Mouse (Mus musculus): ENCODE measurements around the gene Med18. TPM values are rescaled to one million over a fixed set of nuclear protein-coding genes. Genes with fewer than 3 reads are reported as not detected.

Med18 gene
- total and polyA plus RNA-seq, 2 experiments from 2014 or later = 11.6 to 13.8 TPM

DNA sequence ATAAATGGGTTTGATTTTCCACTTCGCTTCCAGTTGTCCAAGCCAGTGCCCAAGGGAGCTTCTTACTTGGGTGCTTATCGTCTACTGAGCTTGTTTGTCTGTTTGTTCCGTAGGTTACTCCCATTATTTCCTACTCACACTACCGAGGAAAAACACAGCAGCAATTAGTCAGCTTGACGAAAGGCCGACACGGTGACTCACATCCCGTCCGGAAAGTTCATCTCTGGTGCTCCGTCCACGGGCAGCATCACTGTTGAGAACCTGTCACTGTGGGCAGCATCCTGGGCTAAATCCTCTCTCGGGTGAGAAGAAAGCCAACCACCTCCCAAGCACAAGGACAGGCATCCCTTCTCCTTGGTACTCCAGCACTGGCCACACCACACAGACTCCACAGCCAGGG, 17.6 kb downstream of the Med18 start:
- ATAC-seq (no peak), DNase-seq (ENCODE audit: low spot score) (no peak)
- Histone ChIP-seq H3K36me3 (ENCODE audit: insufficient read depth, low read length) (no peaks in the 10 kb centered on the region), H3K9me3 (ENCODE audit: low read length) (no peaks in the 10 kb centered on the region), H3K4me1 (ENCODE audit: insufficient read depth, low read length) (no peaks in the 10 kb centered on the region), H3K9ac (replicated peaks; ENCODE audit: low read length) (no peak overlapping the region), H3K27ac (no peak overlapping the region), H3K27me3 (ENCODE audit: insufficient read depth, low read length) (no peaks in the 10 kb centered on the region), H3K4me3 (ENCODE audit: low read length) (no peak overlapping the region), H3K4me2 (ENCODE audit: low read depth, low read length) (no peak overlapping the region)
- TF ChIP-seq CTCF (IDR thresholded peaks at IDR 0.05; ENCODE audit: low read depth) = no peak
- 86% methylated on average over 12 of the region's 12 CpGs for WGBS

DNA sequence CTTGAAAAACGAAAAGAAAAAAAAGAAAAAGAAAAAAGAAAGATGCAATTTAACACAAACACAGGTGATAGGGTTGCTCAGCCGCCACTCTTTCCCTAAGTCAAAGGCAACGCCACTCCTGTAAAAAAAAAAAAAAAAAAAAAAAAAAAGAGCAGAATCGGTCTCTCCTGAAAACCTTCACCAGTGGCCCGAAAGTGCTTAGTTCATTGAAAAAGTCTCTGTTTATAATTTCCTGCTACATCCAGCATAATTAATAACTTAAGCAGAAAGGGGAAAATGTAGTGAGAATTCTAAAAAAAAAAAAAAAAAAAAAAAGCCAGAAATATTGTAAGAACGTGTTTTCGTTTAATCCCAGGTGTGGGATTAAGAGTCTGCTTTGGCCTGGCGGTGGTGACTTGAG, 19.2 kb downstream of the Med18 start:
- Histone ChIP-seq H3K4me2 (ENCODE audit: low read depth, low read length) (no peak overlapping the region), H3K4me1 (ENCODE audit: insufficient read depth, low read length) (no peaks in the 10 kb centered on the region), H3K9ac (replicated peaks; ENCODE audit: low read length) (no peak overlapping the region), H3K4me3 (ENCODE audit: low read length) (no peak overlapping the region), H3K9me3 (ENCODE audit: low read length) (no peaks in the 10 kb centered on the region), H3K27ac (no peak overlapping the region), H3K36me3 (ENCODE audit: insufficient read depth, low read length) (no peaks in the 10 kb centered on the region), H3K27me3 (ENCODE audit: insufficient read depth, low read length) (no peaks in the 10 kb centered on the region)
- TF ChIP-seq CTCF (IDR thresholded peaks at IDR 0.05; ENCODE audit: low read depth) = no peak
- no peak for DNase-seq (ENCODE audit: low spot score)
- 85% methylated on average over 8 of the region's 8 CpGs for WGBS
- ATAC-seq = no peak

DNA sequence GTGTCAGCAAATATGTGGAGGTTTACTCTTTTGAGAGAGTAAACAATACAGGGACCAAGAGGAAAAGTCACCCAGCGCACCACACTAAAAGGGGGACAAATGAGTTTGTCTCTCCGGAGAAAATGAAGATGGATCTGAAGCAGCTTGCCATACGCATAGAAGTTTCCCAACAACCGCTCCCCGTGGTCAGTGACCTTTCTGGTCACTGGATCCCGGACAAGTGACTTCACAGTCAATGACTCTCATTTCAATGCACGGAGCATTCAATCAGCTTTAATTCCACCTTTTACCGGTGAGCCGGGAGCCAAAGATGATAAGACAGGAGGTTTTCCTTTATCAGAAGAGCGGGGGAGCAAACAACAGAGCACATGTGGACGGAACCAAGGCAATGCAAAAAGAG, 25.9 kb downstream of the Med18 start:
- Histone ChIP-seq H3K27me3 (ENCODE audit: insufficient read depth, low read length) (no peaks in the 10 kb centered on the region), H3K4me2 (ENCODE audit: low read depth, low read length) (no peak overlapping the region), H3K36me3 (ENCODE audit: insufficient read depth, low read length) (no peaks in the 10 kb centered on the region), H3K4me1 (ENCODE audit: insufficient read depth, low read length) (no peaks in the 10 kb centered on the region), H3K9me3 (ENCODE audit: low read length) (no peaks in the 10 kb centered on the region), H3K9ac (replicated peaks; ENCODE audit: low read length) (no peak overlapping the region), H3K4me3 (ENCODE audit: low read length) (no peak overlapping the region), H3K27ac (no peak overlapping the region)
- no peak for TF ChIP-seq CTCF (IDR thresholded peaks at IDR 0.05; ENCODE audit: low read depth)
- 10% methylated on average over 11 of the region's 11 CpGs for WGBS
- DNase-seq (ENCODE audit: low spot score) (no peak), ATAC-seq (no peak)

DNA sequence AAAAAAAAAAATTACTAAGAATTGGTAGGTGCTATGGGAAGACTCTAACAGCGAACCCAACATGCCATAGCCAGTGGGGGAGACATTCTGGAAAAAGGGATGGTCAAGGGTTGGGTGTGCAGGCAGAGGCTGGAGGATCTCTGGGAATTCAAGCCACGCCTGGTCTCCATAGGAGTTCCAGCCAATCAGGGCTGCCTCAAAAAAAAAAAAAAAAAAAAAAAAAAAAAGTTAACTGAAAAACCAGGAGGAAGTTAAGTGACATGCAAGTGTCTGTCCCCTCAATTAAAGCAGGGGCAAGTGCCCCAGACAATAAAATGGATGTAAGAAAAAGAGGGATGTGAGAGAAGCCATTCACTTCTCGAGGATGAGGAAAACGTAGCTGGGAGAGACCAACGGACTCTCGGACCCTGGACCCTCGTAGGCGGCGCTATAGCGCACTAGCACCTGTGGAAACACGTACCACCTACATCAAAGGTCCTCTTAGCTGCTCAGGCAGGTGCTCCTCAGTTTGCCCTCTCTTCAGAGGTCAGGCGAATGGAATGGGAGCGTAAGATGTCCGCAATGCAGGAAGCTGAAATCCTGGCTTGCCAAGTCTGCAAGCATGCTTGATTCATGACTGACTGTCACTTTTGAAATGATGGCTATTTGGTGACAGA, 30.9 kb downstream of the Med18 start:
- 19% methylated on average over 14 of the region's 14 CpGs for WGBS
- no peaks in the 10 kb centered on the region for H3K4me1 ChIP-seq (ENCODE audit: insufficient read depth, low read length)
- no peak overlapping the region for H3K4me2 ChIP-seq (ENCODE audit: low read depth, low read length)
- no peak overlapping the region for H3K27ac ChIP-seq
- no peak for DNase-seq (ENCODE audit: low spot score)
- no peaks in the 10 kb centered on the region for H3K9me3 ChIP-seq (ENCODE audit: low read length)
- no peak for TF ChIP-seq CTCF (IDR thresholded peaks at IDR 0.05; ENCODE audit: low read depth)
- no peak for ATAC-seq
- H3K4me3 ChIP-seq (ENCODE audit: low read length) = no peak overlapping the region
- no peak overlapping the region for H3K9ac ChIP-seq (replicated peaks; ENCODE audit: low read length)
- H3K36me3 ChIP-seq (ENCODE audit: insufficient read depth, low read length) = no peaks in the 10 kb centered on the region
- H3K27me3 ChIP-seq (ENCODE audit: insufficient read depth, low read length) = no peaks in the 10 kb centered on the region

DNA sequence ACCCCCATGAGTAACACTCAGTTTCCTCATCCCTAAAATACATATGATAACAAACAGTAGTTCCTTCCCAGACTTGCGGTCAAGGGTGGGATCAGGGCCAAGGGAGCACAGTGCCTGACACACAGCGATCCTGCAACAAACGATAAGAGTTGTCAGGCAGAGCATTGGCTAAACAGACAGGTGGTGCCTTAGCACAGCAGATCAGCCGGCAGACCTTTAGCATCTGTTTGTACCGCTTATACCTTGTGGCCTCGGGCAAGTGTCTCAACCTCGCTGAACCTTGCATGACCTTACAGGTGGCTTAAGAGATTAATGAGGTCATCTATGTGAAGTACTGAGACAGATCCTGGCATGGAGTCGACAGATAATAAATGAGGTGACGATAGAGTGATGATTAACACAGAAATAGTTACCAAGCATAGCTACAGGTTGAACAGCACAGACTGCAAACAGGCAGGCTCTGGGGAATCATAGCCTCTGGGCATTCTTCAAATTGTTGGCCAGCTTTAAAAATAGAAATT, 35.6 kb downstream of the Med18 start:
- Histone ChIP-seq H3K4me3 (ENCODE audit: low read length) (no peak overlapping the region), H3K4me2 (ENCODE audit: low read depth, low read length) (no peak overlapping the region), H3K27ac (no peak overlapping the region), H3K27me3 (ENCODE audit: insufficient read depth, low read length) (no peaks in the 10 kb centered on the region), H3K9me3 (ENCODE audit: low read length) (no peaks in the 10 kb centered on the region), H3K9ac (replicated peaks; ENCODE audit: low read length) (no peak overlapping the region), H3K36me3 (ENCODE audit: insufficient read depth, low read length) (no peaks in the 10 kb centered on the region), H3K4me1 (ENCODE audit: insufficient read depth, low read length) (no peaks in the 10 kb centered on the region)
- DNase-seq (ENCODE audit: low spot score) (no peak), ATAC-seq (no peak)
- no peak for TF ChIP-seq CTCF (IDR thresholded peaks at IDR 0.05; ENCODE audit: low read depth)
- 61% methylated on average over 9 of the region's 9 CpGs for WGBS

DNA sequence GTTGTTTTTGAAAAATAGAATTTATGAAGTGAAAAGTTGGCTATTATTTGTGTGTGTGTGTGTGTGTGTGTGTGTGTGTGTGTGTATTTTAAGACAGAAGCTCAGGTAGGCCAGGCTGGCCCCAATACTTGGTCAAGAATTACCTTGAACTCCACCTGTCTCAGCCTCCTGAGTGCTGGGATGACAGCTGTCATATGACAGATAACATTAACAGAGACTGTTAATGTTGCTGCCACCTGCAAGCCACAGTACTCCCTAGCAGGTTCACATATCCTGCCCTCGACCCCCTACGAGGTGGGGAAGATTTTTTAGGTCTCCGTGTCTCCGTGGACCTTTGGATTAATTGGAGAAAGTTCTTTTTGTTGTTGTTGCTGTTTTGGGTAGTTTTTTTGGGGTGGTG, 36.2 kb downstream of the Med18 start:
- 87% methylated on average over 4 of the region's 4 CpGs for WGBS
- no peak overlapping the region for H3K4me3 ChIP-seq (ENCODE audit: low read length)
- no peak for TF ChIP-seq CTCF (IDR thresholded peaks at IDR 0.05; ENCODE audit: low read depth)
- no peaks in the 10 kb centered on the region for H3K9me3 ChIP-seq (ENCODE audit: low read length)
- H3K9ac ChIP-seq (replicated peaks; ENCODE audit: low read length) = no peak overlapping the region
- no peak for ATAC-seq
- no peaks in the 10 kb centered on the region for H3K36me3 ChIP-seq (ENCODE audit: insufficient read depth, low read length)
- H3K4me2 ChIP-seq (ENCODE audit: low read depth, low read length) = no peak overlapping the region
- no peak overlapping the region for H3K27ac ChIP-seq
- no peaks in the 10 kb centered on the region for H3K27me3 ChIP-seq (ENCODE audit: insufficient read depth, low read length)
- no peak for DNase-seq (ENCODE audit: low spot score)
- H3K4me1 ChIP-seq (ENCODE audit: insufficient read depth, low read length) = no peaks in the 10 kb centered on the region

GRCm38 (mm10) chr4:132426021-132426420, 37.7 kb downstream of the Med18 start:
- no peak overlapping the region for H3K4me2 ChIP-seq (ENCODE audit: low read depth, low read length)
- no peaks in the 10 kb centered on the region for H3K9me3 ChIP-seq (ENCODE audit: low read length)
- H3K27me3 ChIP-seq (ENCODE audit: insufficient read depth, low read length) = no peaks in the 10 kb centered on the region
- no peak overlapping the region for H3K9ac ChIP-seq (replicated peaks; ENCODE audit: low read length)
- H3K36me3 ChIP-seq (ENCODE audit: insufficient read depth, low read length) = no peaks in the 10 kb centered on the region
- DNase-seq (ENCODE audit: low spot score) = no peak
- H3K4me3 ChIP-seq (ENCODE audit: low read length) = no peak overlapping the region
- 73% methylated on average over 2 of the region's 2 CpGs for WGBS
- H3K4me1 ChIP-seq (ENCODE audit: insufficient read depth, low read length) = no peaks in the 10 kb centered on the region; the same call in 1 of the 2 replicates
- no peak for ATAC-seq
- H3K27ac ChIP-seq = no peak overlapping the region
- TF ChIP-seq CTCF (IDR thresholded peaks at IDR 0.05; ENCODE audit: low read depth) = no peak

Data from hindbrain, postnatal 0 days (tissue).